In genomic region chr2:105397446-105398211, GRCm38 (mm10) we compare ENCODE assay signal across 10 mouse cellular contexts. TPM values are rescaled to one million over a fixed set of nuclear protein-coding genes. Genes with fewer than 3 reads are reported as not detected.
DNase-seq lines count a peak whose midpoint lies in the region; ATAC-seq and TF ChIP-seq lines count a peak whose summit lies in the region.
"Had no signal": no experiment of that assay in that cellular context is flagged by ENCODE, and none has a peak within 500 bp of the region (broad histone marks: within the 10 kb centered on the region; RNA-seq: fewer than 3 reads in every experiment).

No protein-coding gene starts in this region.

- no peaks in the 10 kb centered on the region for H3K27me3 ChIP-seq in lung, embryonic 15.5 days
- no peaks in the 10 kb centered on the region for H3K27me3 ChIP-seq in embryonic facial prominence, embryonic 14.5 days (replicated peaks; ENCODE audit: control insufficient read depth, insufficient read depth, low read length)
- H3K27me3 ChIP-seq in limb, embryonic 11.5 days (ENCODE audit: control insufficient read depth, insufficient read depth, low read length) = no peaks in the 10 kb centered on the region
- H3K27me3 ChIP-seq in small intestine, adult 2 months (ENCODE audit: control insufficient read depth, insufficient read depth, low read length) = no peaks in the 10 kb centered on the region

- H3K27ac ChIP-seq in lung, embryonic 15.5 days = no peak overlapping the region
- H3K27ac ChIP-seq in embryonic facial prominence, embryonic 14.5 days (replicated peaks; ENCODE audit: low read depth, low read length) = 0 out of 2 replicates have a peak overlapping the region, but pooled peaks have one; percentile 98
- no peak overlapping the region for H3K27ac ChIP-seq in limb, embryonic 11.5 days (replicated peaks; ENCODE audit: low read depth, low read length)
- H3K27ac ChIP-seq in small intestine, adult 2 months (ENCODE audit: insufficient read depth, low read depth, low read length) = no peak overlapping the region

- peaks cover 26% of the 10 kb centered on the region for H3K4me1 ChIP-seq in lung, embryonic 15.5 days
- H3K4me1 ChIP-seq in embryonic facial prominence, embryonic 14.5 days (ENCODE audit: control insufficient read depth, insufficient read depth, low read length) = peaks cover 14% of the 10 kb centered on the region
- peaks cover 14% of the 10 kb centered on the region for H3K4me1 ChIP-seq in limb, embryonic 11.5 days (ENCODE audit: control insufficient read depth, insufficient read depth, low read length)
- peaks cover 4% of the 10 kb centered on the region for H3K4me1 ChIP-seq in small intestine, adult 2 months (ENCODE audit: control insufficient read depth, insufficient read depth, insufficient read length, low read length)

- 36% methylated on average over 5 of the region's 5 CpGs for WGBS in lung, embryonic 15.5 days
- WGBS in embryonic facial prominence, embryonic 14.5 days = 12% methylated on average over 5 of the region's 5 CpGs
- WGBS in limb, embryonic 11.5 days = 49% methylated on average over 5 of the region's 5 CpGs
- 48% methylated on average over 5 of the region's 5 CpGs for WGBS in small intestine, adult 2 months

- H3K9me3 ChIP-seq in lung, embryonic 15.5 days = no peaks in the 10 kb centered on the region
- H3K9me3 ChIP-seq in embryonic facial prominence, embryonic 14.5 days (ENCODE audit: control insufficient read depth, low read length) = no peaks in the 10 kb centered on the region
- H3K9me3 ChIP-seq in limb, embryonic 11.5 days (ENCODE audit: control insufficient read depth, low read length) = no peaks in the 10 kb centered on the region

- peaks cover 15% of the 10 kb centered on the region; the same call in 1 of the 2 replicates for H3K36me3 ChIP-seq in lung, embryonic 15.5 days
- H3K36me3 ChIP-seq in embryonic facial prominence, embryonic 14.5 days (ENCODE audit: control insufficient read depth, insufficient read depth, low read length) = peaks cover 34% of the 10 kb centered on the region
- peaks cover 6% of the 10 kb centered on the region; the same call in 1 of the 2 replicates for H3K36me3 ChIP-seq in limb, embryonic 11.5 days (ENCODE audit: control insufficient read depth, insufficient read depth, low read length)
- peaks cover 4% of the 10 kb centered on the region; the same call in 1 of the 2 replicates for H3K36me3 ChIP-seq in small intestine, adult 2 months (ENCODE audit: control insufficient read depth, insufficient read depth, low read length)

- peak overlapping the region; percentile 89 for H3K9ac ChIP-seq in lung, embryonic 15.5 days
- H3K9ac ChIP-seq in embryonic facial prominence, embryonic 14.5 days (ENCODE audit: low read depth, low read length) = peak overlapping the region; percentile 96
- H3K9ac ChIP-seq in limb, embryonic 11.5 days (ENCODE audit: low read length) = peak overlapping the region; percentile 95

- H3K4me3 ChIP-seq in lung, embryonic 15.5 days = peak overlapping the region; percentile 77
- peak overlapping the region; percentile 88 for H3K4me3 ChIP-seq in embryonic facial prominence, embryonic 14.5 days (ENCODE audit: low read depth, low read length)
- H3K4me3 ChIP-seq in limb, embryonic 11.5 days (ENCODE audit: low read depth, low read length) = peak overlapping the region; percentile 63
- peak overlapping the region; percentile 73 for H3K4me3 ChIP-seq in small intestine, adult 2 months (ENCODE audit: low read depth, low read length)

- no peak for TF ChIP-seq POLR2A in small intestine, adult 2 months (IDR thresholded peaks at IDR 0.05; ENCODE audit: low read depth, low read length)

- DNase-seq in lung, adult 18-20 months = no peak
- DNase-seq in embryonic facial prominence, embryonic 14.5 days (ENCODE audit: low spot score) = no peak
- DNase-seq in limb, embryonic 11.5 days (ENCODE audit: low spot score) = peak; percentile 29
- no peak for DNase-seq in spleen, adult 12 weeks (ENCODE audit: low spot score)
- DNase-seq in cerebellum, postnatal 25 days = no peak
- DNase-seq in testis, postnatal 14 days (ENCODE audit: low spot score) = no peak
- DNase-seq: kidney, postnatal 4 days; thymus, postnatal 4 days had no signal

- H3K4me2 ChIP-seq in lung, embryonic 15.5 days = peak overlapping the region; percentile 66
- peak overlapping the region; percentile 78 for H3K4me2 ChIP-seq in embryonic facial prominence, embryonic 14.5 days (ENCODE audit: low read depth, low read length)
- H3K4me2 ChIP-seq in limb, embryonic 11.5 days (ENCODE audit: low read depth, severe bottlenecking) = peak overlapping the region; percentile 84

- ATAC-seq in lung, embryonic 15.5 days (ENCODE audit: borderline replicate concordance, extremely low read depth, low FRiP score, low TSS enrichment) = no peak
- ATAC-seq in embryonic facial prominence, embryonic 14.5 days (ENCODE audit: low read depth) = no peak
- no peak for ATAC-seq in limb, embryonic 11.5 days (ENCODE audit: insufficient number of reproducible peaks, low FRiP score, low TSS enrichment, low read depth)

- TF ChIP-seq CTCF in small intestine, adult 2 months (IDR thresholded peaks at IDR 0.05; ENCODE audit: extremely low read depth, insufficient read length, insufficient replicate concordance, low read depth, low read length) = no peak

RNA-seq across cellular contexts. Expression of gene Rcn1, which starts 1.5 kb away (rescaled TPM):
- 145 and 156 TPM in 2 replicates for polyA plus RNA-seq in lung, embryonic 15.5 days (2015; fragmentation: Nextera tagmentation; extraction: Ambion mirVana)
- polyA plus RNA-seq in embryonic facial prominence, embryonic 14.5 days (2014; fragmentation: Nextera tagmentation; extraction: Ambion mirVana) = 253 and 267 TPM in 2 replicates
- polyA plus RNA-seq in limb, embryonic 11.5 days (2014; fragmentation: Nextera tagmentation; extraction: Ambion mirVana) = 131 and 140 TPM in 2 replicates
- 3.3 and 5.1 TPM in 2 replicates for polyA plus RNA-seq in small intestine, adult 2 months (2012; rRNA removed)

Comparison
In these comparisons a context has a peak if more than half of its experiments do, and no peak if none do; other contexts are left out.
1. RNA of gene Rcn1, which starts 1.5 kb away (polyA plus RNA-seq): 253 to 267 TPM in embryonic facial prominence, embryonic 14.5 days, 145 to 156 TPM in lung, embryonic 15.5 days and 131 to 140 TPM in limb, embryonic 11.5 days; 3.3 to 5.1 TPM in small intestine, adult 2 months; every median in the first group is over 10 times any median in the second.
2. Peak in every context shown above with its lines, with median percentiles within 50 percentile points of each other: H3K4me2 ChIP-seq, H3K4me3 ChIP-seq and H3K9ac ChIP-seq.